Mouse (Mus musculus): ENCODE results near the gene Best1. TPM values are rescaled to one million over a fixed set of nuclear protein-coding genes. Genes with fewer than 3 reads are reported as not detected.

Best1 gene
- total RNA-seq, 1 experiment from 2014 or later = not detected

DNA sequence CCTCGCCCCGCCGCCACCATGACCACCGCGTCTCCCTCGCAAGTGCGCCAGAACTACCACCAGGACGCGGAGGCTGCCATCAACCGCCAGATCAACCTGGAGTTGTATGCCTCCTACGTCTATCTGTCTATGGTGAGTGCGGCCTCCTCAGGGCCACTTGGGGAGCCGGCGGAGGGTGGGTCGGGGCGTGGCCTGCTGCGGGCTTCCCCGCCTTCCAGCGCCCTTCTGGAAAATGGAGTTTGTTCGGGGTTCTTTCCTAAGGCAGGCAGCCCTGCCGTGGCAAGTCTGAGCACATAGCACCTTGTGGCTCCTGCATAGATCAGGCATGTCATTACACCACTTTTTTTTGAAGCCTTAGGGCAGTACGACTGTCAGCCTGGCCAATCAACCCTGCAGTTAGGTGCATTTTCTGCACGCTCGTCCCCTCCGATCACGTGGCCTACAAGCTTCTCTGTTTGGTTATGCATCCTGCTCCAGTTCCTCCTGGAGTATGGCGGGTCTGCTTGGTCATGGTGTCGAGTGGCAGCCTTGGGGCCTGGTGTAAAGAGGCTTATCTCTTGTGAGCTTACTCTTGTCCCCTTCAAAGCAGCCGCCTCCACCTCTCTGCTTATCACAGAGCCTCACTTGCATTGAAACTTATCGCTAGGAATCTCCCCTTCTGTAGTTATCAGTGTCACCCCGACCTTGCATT is 18.4 kb downstream of the Best1 start:
- ATAC-seq (replicated peaks in 1 of 2; ENCODE audit: insufficient read depth in 1 of 2, low FRiP score in 2 of 2, low TSS enrichment in 1 of 2, low read depth in 1 of 2, poor library complexity in 2 of 2, severe bottlenecking in 2 of 2) = peak; percentile 34 to 41

- ATAC-seq (replicated peaks in 1 of 2; ENCODE audit: insufficient read depth in 1 of 2, low FRiP score in 2 of 2, low TSS enrichment in 1 of 2, low read depth in 1 of 2, poor library complexity in 2 of 2, severe bottlenecking in 2 of 2) = peak; percentile 66 to 78
These were observed 19.1 kb downstream of the Best1 start for GRCm38 (mm10) chr19:9982151-9982851.

DNA sequence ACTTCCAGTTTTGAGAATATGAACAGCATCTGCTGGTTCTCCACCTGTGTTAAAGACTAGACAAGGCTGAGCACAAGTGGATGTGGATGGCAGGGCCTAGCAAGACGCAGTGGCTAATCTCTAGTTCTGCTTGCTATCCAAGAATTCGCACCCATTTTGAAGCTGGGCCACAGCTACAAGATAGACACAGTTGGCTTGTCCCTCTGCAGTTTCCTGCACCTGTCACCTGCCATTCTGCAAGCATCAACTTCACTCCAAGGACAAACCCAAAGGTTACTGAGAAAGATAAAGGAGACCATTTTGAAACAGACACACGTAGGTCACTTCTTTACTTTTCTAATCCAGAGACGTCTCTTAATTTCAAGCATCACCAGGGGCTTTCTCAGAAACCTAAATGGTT is 19.8 kb downstream of the Best1 start:
- no peak for ATAC-seq (replicated peaks in 1 of 2; ENCODE audit: insufficient read depth in 1 of 2, low FRiP score in 2 of 2, low TSS enrichment in 1 of 2, low read depth in 1 of 2, poor library complexity in 2 of 2, severe bottlenecking in 2 of 2)

DNA sequence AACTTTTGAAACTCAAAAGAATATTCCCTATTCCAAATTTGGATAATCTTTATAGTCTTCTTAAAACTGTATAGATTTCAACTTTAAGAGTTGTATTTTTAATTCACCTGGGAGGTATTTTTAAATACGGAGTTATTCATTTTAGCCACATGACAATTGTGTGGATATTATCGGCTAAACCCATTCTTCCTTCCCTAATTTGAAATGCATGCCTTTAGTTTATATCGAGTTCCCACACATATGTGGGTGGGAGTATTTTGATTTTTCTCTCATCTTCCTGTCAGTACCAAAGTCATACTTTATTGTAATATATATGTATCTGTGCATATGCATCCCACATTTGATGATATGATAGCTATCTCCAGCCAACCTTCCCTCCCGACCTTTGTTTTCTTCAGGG is 21.2 kb downstream of the Best1 start, which contains the start of gene Fth1:
Fth1 (plus strand) TSS at position 341 of the 400 bp plus-strand sequence.
- no peak for ATAC-seq (replicated peaks in 1 of 2; ENCODE audit: insufficient read depth in 1 of 2, low FRiP score in 2 of 2, low TSS enrichment in 1 of 2, low read depth in 1 of 2, poor library complexity in 2 of 2, severe bottlenecking in 2 of 2)

- no peak for ATAC-seq (replicated peaks in 1 of 2; ENCODE audit: insufficient read depth in 1 of 2, low FRiP score in 2 of 2, low TSS enrichment in 1 of 2, low read depth in 1 of 2, poor library complexity in 2 of 2, severe bottlenecking in 2 of 2)
These were observed 22.3 kb downstream of the Best1 start for GRCm38 (mm10) chr19:9979156-9979555.

- ATAC-seq (replicated peaks in 1 of 2; ENCODE audit: insufficient read depth in 1 of 2, low FRiP score in 2 of 2, low TSS enrichment in 1 of 2, low read depth in 1 of 2, poor library complexity in 2 of 2, severe bottlenecking in 2 of 2) = peak in 1 of 2 experiments; percentile 16; a peak in 1 of 4 replicates
These were observed 22.9 kb downstream of the Best1 start for GRCm38 (mm10) chr19:9978431-9978951.

DNA sequence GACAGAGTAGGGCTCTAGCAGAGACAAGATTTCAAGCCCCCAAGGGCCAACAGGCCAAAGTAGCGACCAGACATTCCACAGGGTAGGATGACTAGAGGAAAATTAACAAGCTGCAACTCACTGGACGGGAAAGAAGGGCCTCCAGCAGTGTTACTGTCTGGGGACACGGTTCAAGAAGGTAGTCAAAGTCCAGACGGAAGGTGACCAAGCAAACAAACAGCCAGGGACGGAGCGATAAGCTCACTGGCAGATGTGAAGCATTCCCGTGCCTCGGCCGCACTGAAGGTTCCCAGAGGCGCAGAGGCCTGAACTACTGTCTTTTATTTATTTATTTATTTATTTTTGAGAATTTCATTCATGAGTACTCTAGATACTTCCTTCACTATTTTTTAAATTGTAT is 24.3 kb downstream of the Best1 start:
- ATAC-seq (replicated peaks in 1 of 2; ENCODE audit: insufficient read depth in 1 of 2, low FRiP score in 2 of 2, low TSS enrichment in 1 of 2, low read depth in 1 of 2, poor library complexity in 2 of 2, severe bottlenecking in 2 of 2) = no peak

GRCm38 (mm10) chr19:9974853-9975252 is 26.6 kb downstream of the Best1 start:
- peak; percentile 72 to 82 for ATAC-seq (replicated peaks in 1 of 2; ENCODE audit: insufficient read depth in 1 of 2, low FRiP score in 2 of 2, low TSS enrichment in 1 of 2, low read depth in 1 of 2, poor library complexity in 2 of 2, severe bottlenecking in 2 of 2)

- no peak for ATAC-seq (replicated peaks in 1 of 2; ENCODE audit: insufficient read depth in 1 of 2, low FRiP score in 2 of 2, low TSS enrichment in 1 of 2, low read depth in 1 of 2, poor library complexity in 2 of 2, severe bottlenecking in 2 of 2)
These were observed 33.2 kb downstream of the Best1 start for GRCm38 (mm10) chr19:9968081-9968787.

DNA sequence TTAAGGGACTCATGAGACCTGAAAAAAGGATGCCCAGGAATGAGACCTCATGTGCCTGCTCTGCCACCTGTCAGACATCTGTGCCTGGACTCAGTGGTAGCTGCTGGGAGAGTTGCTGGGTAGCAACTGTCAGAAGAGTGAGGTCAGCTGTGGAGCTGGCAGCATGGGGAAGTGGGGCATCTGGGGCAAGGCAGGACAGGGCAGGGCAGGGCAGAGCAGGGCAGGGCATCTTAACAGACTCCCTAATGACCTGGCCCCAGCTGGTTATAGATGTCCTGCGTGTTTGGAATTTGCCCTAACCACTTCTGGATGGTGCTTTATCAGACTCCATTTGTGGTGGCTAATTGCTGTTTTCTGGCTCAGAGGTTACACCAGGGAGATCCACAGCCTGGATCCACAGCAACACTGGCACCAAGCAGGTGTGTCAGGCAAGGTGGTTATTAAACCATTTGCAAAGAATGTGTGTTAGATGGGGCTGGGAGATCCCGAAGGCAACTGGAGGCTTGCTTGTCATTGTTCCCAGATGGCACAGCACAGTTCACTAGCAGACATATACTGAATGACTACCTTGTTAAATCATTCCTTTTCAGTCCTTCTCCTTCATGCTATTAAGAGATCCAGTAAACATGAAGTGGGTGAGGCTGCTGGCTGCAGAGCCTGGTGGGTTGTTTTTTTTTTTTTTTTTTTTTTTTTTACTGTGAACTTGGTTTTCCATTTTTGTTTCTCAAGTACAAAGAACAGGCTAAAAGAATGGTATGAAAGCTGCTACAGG is 35.2 kb downstream of the Best1 start:
- no peak for ATAC-seq (replicated peaks in 1 of 2; ENCODE audit: insufficient read depth in 1 of 2, low FRiP score in 2 of 2, low TSS enrichment in 1 of 2, low read depth in 1 of 2, poor library complexity in 2 of 2, severe bottlenecking in 2 of 2)

DNA sequence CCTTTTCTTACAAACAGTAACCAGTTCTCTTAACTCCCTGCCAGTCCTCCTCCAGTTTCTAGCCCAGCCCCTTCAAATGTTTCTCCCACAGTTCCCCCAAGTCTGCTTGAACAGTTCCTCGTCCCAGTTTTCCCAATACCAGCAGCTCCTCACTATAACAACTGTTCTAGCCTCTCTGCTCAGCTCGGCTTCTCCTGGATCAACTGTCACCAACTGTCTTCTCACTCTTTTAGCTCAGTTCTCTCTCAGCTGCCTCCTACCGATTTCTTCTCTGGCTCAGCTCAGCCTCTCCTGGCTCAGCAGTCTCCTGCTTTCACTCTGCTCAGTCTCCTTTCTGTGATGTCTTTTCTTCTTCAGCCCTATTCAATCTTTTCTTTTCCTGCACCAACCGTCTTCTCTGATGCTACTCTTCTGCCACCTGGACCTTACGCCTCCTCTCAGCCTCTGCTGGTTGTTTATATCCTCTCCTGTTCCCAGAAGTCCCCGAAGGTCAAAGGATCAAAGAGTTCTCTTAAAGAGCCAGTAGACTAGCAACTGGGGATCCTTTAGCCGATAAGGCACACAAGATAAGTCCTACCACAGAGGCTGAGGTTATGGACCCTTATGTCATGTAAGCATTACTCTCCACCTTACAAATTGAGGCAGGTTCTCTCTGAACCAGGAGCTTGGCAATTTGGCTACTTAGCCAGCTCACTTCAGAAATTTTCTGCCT is 37.1 kb downstream of the Best1 start:
- no peak for ATAC-seq (replicated peaks in 1 of 2; ENCODE audit: insufficient read depth in 1 of 2, low FRiP score in 2 of 2, low TSS enrichment in 1 of 2, low read depth in 1 of 2, poor library complexity in 2 of 2, severe bottlenecking in 2 of 2)

DNA sequence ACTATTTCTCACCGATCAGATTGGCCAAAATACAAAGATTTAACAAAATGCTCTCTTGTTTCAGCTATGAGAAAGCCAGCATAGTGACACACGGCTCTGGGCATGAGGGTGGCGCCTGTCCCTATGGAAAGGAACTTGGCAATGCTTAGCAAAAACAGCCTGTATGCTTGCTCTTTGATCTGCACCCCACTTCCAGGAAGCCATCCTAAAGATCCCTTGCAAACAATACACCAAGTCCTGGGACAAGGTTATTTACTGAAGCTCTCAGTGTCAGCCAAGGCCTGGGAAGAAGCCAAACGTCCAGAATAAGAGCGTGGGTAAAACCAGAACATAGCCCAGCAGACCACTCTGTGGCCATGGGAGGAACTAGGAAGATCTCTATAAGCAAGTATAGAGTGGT is 40.7 kb downstream of the Best1 start:
- ATAC-seq (replicated peaks in 1 of 2; ENCODE audit: insufficient read depth in 1 of 2, low FRiP score in 2 of 2, low TSS enrichment in 1 of 2, low read depth in 1 of 2, poor library complexity in 2 of 2, severe bottlenecking in 2 of 2) = no peak

- no peak for ATAC-seq (replicated peaks in 1 of 2; ENCODE audit: insufficient read depth in 1 of 2, low FRiP score in 2 of 2, low TSS enrichment in 1 of 2, low read depth in 1 of 2, poor library complexity in 2 of 2, severe bottlenecking in 2 of 2)
These were observed 43.5 kb downstream of the Best1 start for GRCm38 (mm10) chr19:9957965-9958364.

- no peak for ATAC-seq (replicated peaks in 1 of 2; ENCODE audit: insufficient read depth in 1 of 2, low FRiP score in 2 of 2, low TSS enrichment in 1 of 2, low read depth in 1 of 2, poor library complexity in 2 of 2, severe bottlenecking in 2 of 2)
These were observed 44.6 kb downstream of the Best1 start for GRCm38 (mm10) chr19:9956624-9957388.

DNA sequence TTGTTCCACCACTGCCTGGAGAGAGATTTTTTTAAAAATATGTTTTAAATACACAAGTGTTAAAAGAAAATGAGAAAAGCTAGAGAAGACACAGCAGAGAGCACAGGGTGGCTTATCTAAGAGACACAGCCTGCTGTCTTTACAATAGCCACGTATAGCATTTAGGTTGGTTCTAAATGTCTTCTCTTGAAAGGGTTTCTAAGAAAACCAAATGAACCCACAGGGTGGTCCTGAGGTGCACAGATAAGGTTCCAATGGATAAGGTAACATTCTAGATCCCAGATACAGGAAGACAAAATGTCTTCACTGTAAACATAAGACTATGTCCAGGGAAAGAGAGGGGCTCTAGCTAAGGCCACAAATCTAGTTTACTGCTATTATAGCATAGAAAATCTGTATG is 46.0 kb downstream of the Best1 start:
- ATAC-seq (replicated peaks in 1 of 2; ENCODE audit: insufficient read depth in 1 of 2, low FRiP score in 2 of 2, low TSS enrichment in 1 of 2, low read depth in 1 of 2, poor library complexity in 2 of 2, severe bottlenecking in 2 of 2) = no peak

DNA sequence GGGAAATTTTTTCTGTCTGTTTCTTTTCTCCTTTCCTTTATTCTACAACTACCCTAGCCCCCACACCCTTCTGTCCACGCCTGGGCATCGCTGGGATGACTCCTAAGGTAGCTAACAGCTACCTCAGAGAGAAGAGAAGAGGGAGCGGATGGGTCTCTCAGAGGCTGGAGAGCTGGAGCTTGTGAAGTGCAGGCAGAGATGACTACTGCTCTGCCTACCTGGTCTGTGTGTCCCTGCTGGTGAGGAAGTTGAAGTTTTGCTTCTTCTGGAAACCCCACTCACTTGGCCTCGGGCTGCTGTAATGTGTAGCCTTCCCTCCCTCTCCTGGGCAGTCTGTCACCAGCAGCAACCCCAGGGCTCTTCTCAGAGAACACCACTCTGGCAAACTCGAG is 46.6 kb downstream of the Best1 start:
- peak; percentile 66 to 73 for ATAC-seq (replicated peaks in 1 of 2; ENCODE audit: insufficient read depth in 1 of 2, low FRiP score in 2 of 2, low TSS enrichment in 1 of 2, low read depth in 1 of 2, poor library complexity in 2 of 2, severe bottlenecking in 2 of 2)

Data from hematopoietic stem cell, adult 5-6 weeks (primary cell).